Mouse (Mus musculus): Measurements from ENCODE around the gene Ttc9.

- TF ChIP-seq POLR2A (IDR thresholded peaks at IDR 0.05; ENCODE audit: extremely low read depth, insufficient read depth, low read length) = no peak
- no peak for TF ChIP-seq CTCF (IDR thresholded peaks at IDR 0.05; ENCODE audit: low read depth, low read length)
Observed at GRCm38 (mm10) chr12:81642361-81643082, 11.5 kb downstream of the Ttc9 start.
